Mouse (Mus musculus) heart, adult 2 months (tissue): ENCODE measurements around the gene Madd.

Experiments used
- CTCF ChIP-seq: fragments of 200-600 bp; IDR thresholded peaks from 2 replicates; pipeline ENCODE4 v1.8.1; 2022; ENCODE audit warnings: antibody characterized with exemption, mild to moderate bottlenecking, moderate library complexity
- EP300 ChIP-seq: fragments of 200-500 bp; IDR thresholded peaks from 2 replicates; pipeline ENCODE4 v1.6.1; 2011; ENCODE audit warnings: low read depth, low read length, control low read depth; ENCODE audit not compliant: insufficient read depth

DNA sequence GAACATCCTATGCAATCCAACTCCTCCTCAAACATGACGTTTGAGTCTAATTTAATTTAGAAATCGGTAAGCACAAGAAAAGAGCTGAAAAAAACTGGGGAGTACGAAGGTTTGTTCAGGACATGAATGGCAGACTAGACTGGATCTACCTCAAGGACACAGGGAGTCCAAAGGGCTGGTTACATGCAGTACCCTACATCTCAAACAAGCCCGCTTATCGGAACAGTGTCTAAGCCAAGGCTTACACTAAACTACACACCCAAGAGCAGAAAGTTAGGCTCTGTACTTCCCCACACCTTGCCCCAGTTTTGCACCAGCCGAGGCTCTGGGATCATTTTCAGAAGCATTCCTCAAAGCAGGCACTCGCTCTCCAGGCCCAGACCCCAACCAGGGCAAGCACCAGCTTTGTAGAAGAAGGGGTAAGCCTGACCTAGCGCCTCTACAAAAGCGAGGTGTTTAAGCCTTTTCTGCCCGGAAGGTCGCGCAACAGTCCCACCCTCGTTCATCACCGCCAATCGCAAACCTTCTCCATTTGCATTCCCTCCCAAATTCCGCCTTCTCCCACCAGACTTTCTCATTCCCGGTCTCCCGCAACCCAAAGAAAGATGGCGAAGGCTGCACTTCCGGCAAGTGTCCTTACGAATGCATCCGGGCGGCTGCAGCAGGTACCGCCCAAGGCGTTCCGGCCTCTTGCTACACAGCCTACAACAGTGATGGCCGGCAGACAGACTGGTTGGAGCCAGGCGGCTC, 18.8 kb upstream of the Madd start, which contains the start of the genes Nr1h3 and Acp2:
- TF ChIP-seq EP300 = peak; percentile 76; the same call in 1 of the 2 replicates
- TF ChIP-seq CTCF = no peak
